Mouse (Mus musculus): ENCODE data around the gene Arl16.

Gene Arl16

DNA sequence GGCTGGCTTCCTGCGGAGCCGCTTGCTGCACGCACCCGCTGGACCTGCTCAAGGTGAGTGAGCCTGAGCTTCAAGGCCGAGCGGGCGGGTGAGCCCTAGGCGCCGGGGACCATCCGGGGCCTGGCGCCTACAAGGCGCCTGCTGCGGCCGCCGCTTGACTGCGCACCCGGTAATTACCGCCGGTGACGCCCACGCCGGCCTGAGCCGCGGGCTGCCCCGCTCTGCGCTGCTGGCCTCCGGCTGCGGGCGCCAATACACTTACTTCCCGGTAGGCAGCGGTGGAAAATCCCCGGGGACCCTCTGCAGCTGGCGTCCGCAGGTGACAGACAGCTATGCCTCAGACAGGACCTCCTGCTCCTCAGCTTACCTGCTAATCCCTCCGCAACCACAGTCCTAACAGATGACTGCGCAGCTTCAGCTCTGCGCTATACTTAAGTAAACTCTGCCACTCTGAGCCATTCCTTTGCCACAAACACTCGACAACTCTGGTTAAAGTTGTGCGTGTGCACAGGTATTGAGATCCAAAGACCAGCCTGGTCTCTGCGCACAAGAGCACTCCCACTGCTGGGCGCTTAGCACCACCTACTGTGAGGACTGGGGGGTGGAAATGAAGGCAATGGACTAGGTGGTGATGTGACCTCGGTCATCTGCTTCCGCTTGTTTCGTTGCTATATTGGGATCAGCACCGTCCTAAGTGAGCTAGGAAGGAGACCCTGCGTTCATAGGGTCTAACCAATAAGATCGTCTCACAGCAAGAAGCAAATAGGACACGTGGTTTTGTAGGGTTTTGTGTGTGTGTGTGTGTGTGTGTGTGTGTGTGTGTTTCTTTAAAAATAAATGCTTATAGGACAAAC is 24.8 kb upstream of the Arl16 start:
- peak; percentile 41 for DNase-seq (ENCODE audit: low spot score)

DNA sequence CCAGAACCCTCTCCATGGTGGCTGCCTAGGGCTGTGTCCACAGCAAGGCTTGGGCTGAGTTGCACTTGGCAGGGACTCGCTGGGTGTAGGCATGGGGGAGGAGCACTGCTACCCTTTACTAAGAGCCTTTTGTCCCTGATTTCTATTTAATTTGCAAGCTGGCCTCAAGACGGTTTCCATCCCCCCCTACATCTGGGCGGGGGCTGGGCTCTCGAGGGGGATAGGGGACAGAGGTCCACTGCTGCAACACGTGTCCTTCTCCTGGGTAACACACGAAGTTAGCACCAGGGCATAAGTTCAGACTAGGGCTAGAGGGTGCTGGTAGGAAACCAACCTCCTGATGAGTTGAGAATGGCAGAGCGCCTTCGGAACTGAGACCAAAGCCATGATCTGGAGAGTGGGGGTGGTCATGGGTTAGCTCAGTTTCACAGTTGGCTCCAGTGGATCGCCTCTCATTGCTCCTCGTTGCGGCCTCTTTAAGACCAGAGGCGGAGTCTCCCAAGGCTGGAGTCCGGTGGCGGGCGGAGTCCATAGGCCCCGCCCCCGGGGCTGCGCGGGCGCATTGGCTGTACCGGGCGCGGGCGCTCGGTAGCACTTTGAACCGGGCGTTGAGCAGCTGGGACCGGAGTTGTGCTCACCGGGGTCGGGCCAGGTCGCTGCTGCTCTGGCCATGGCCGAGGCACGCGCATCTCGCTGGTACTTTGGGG is 24.1 kb upstream of the Arl16 start, which contains the start of gene Slc25a10:
Slc25a10 (plus strand) TSS at position 524 of the 707 bp plus-strand sequence.
- peak; percentile 91 for DNase-seq (ENCODE audit: low spot score)

GRCm38 (mm10) chr11:120490291-120491046 is 23.1 kb upstream of the Arl16 start:
- no peak for DNase-seq (ENCODE audit: low spot score)

- peak; percentile 51 for DNase-seq (ENCODE audit: low spot score)
These were observed 21.8 kb upstream of the Arl16 start for GRCm38 (mm10) chr11:120489054-120489761.

GRCm38 (mm10) chr11:120488516-120488915 is 21.1 kb upstream of the Arl16 start:
- DNase-seq (ENCODE audit: low spot score): no peak

- DNase-seq (ENCODE audit: low spot score): no peak
These were observed 17.8 kb upstream of the Arl16 start for GRCm38 (mm10) chr11:120485251-120485650.

- DNase-seq (ENCODE audit: low spot score): peak; percentile 88
These were observed 17.0 kb upstream of the Arl16 start, which contains the start of gene Mrpl12 for GRCm38 (mm10) chr11:120484265-120484981. Gene Mrpl12 (plus strand): TSS chr11:120484613.

GRCm38 (mm10) chr11:120483448-120483934 is 16.1 kb upstream of the Arl16 start:
- no peak for DNase-seq (ENCODE audit: low spot score)

- DNase-seq (ENCODE audit: low spot score): no peak
These were observed 4.6 kb upstream of the Arl16 start for GRCm38 (mm10) chr11:120472052-120472451.

- DNase-seq (ENCODE audit: low spot score): no peak
These were observed 307 bp upstream of the Arl16 start for GRCm38 (mm10) chr11:120467736-120468092.

GRCm38 (mm10) chr11:120465521-120465920 is 1.9 kb downstream of the Arl16 start:
- no peak for DNase-seq (ENCODE audit: low spot score)

DNA sequence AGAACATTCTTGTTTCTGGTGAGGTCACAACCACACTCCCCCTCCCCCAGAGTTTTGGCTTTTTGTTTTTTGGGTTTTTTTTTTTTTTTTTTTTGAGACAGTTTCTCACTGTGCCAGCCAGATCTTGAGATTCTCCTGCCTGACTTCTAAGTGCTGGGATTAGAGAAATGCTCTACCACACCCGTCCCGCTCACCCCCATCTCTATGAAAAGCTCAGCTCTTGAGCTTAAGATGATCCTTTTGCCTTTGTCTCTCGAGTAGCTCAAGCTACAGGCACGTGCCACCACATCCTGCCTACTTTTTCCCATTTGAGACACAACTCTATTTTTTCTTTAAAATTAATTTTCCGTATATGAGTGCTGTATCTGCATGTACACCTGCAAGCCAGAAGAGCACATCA is 3.0 kb downstream of the Arl16 start:
- no peak for DNase-seq (ENCODE audit: low spot score)

DNA sequence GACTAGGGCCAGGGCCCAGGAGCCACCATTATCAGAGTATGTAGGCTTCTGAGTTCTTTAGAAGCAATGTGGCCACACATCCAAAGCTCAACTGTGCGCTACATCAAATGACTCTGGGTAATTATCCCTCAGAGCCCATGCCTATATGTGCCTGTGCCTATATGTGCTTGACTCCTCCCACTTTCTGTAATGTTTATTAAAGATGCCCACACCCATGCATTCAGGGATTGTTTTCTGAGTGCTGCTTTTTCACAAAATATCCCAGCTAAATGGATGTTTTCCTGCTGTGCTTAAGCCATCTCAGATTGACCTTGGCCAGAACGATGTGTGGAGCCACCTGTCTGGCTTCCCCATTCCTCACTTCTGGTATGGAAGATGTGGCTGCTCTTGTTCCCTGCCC is 3.9 kb downstream of the Arl16 start:
- no peak for DNase-seq (ENCODE audit: low spot score)

GRCm38 (mm10) chr11:120458847-120459597 is 8.4 kb downstream of the Arl16 start:
- no peak for DNase-seq (ENCODE audit: low spot score)

GRCm38 (mm10) chr11:120457772-120458751 is 9.3 kb downstream of the Arl16 start, which contains the start of the genes Oxld1 and Ccdc137:
Gene Oxld1 (minus strand): TSS chr11:120458068.
Gene Ccdc137 (plus strand): TSS chr11:120458115.
- peak; percentile 76 for DNase-seq (ENCODE audit: low spot score)

GRCm38 (mm10) chr11:120457370-120457769 is 10.0 kb downstream of the Arl16 start:
- no peak for DNase-seq (ENCODE audit: low spot score)

GRCm38 (mm10) chr11:120455413-120455812 is 12.0 kb downstream of the Arl16 start:
- DNase-seq (ENCODE audit: low spot score): no peak

DNA sequence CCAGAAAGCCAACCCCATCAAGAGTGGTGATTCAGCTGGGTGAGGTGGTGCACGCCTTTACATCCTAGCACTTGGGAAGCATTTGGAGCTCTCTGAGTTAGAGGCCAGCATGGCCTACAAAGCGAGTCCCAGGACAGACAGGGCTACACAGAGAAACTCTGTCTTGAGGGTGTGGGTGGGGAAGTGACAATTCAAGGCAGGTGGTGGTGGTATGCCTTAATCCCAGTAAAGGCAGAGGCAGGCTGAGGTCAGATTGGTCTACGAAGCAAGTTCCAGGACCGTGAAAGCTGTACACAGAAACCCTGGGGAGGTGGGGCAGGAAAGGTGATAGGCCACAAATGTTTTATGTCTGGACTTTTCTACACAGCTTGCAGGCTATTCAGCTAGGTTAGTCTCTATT is 12.4 kb downstream of the Arl16 start:
- DNase-seq (ENCODE audit: low spot score): no peak

DNA sequence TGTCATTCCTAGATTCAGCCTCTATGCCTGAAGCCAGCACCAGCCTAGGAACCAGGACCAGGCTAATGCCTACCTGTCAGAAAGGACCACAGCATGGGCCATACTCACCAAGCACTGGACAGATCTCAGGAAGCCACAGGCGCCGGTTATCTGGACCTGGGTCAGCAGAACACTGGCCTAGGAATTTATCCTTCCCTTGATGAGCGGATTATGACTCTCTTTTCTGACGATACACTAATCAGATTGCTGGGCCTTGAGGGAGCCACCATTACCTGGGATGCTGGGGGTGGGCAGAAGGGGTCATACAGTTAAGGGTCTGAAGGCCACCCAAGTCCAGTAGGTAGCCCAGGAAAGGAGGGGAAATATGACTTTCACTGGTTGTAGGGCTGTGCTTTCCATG is 14.1 kb downstream of the Arl16 start, which contains the start of gene Pde6g:
Pde6g (minus strand) TSS at position 195 of the 400 bp plus-strand sequence.
- DNase-seq (ENCODE audit: low spot score): no peak
